Mouse (Mus musculus): ENCODE results near the gene Mkln1. TPM values are rescaled to one million over a fixed set of nuclear protein-coding genes. Genes with fewer than 3 reads are reported as not detected.
"Not testable (repeated sequence)": the region's sequence is repeated elsewhere in the genome, so short reads cannot be mapped to it uniquely, and the experiment has no call there.

Mkln1 gene
- polyA plus RNA-seq, 1 experiment from 2014 or later, result 130 TPM

DNA sequence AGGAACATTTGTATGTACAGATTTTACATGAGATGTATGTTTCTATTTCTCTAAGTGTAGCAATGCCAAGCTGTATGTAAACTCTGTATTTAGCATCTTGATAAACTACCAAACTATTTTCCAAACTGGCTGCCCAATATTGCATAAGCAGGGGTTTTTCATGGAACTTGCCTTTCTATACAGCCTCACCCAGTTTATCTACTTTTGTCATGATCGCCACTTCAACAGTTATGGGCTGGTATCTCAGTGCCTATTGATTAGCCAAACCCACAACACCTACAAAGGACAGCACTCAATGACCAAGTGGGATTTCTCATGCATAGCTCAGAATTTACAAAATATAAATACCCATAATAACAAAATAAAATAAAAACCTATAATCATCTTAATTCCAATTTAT is 139.6 kb downstream of the Mkln1 start:
- Histone ChIP-seq H3K9me3 (replicated peaks; ENCODE audit: control insufficient read depth, low read length) (no peaks in the 10 kb centered on the region), H3K9ac (ENCODE audit: low read depth, low read length) (no peak overlapping the region), H3K4me1 (ENCODE audit: control insufficient read depth, low read depth, low read length) (peaks cover 20% of the 10 kb centered on the region), H3K27me3 (ENCODE audit: control insufficient read depth, insufficient read depth, low read depth, low read length) (no peaks in the 10 kb centered on the region), H3K36me3 (ENCODE audit: control insufficient read depth, insufficient read depth) (no peaks in the 10 kb centered on the region), H3K27ac (ENCODE audit: low read length) (0 out of 2 replicates have a peak overlapping the region, but pooled peaks have one; percentile 39), H3K4me2 (ENCODE audit: low read depth, low read length) (no peak overlapping the region), H3K4me3 (ENCODE audit: low read depth, low read length) (no peak overlapping the region)
- ATAC-seq (ENCODE audit: low read depth), result peak; percentile 64
- 14% methylated on average over 1 of the region's 1 CpGs for WGBS (ENCODE audit: insufficient replicate concordance)

DNA sequence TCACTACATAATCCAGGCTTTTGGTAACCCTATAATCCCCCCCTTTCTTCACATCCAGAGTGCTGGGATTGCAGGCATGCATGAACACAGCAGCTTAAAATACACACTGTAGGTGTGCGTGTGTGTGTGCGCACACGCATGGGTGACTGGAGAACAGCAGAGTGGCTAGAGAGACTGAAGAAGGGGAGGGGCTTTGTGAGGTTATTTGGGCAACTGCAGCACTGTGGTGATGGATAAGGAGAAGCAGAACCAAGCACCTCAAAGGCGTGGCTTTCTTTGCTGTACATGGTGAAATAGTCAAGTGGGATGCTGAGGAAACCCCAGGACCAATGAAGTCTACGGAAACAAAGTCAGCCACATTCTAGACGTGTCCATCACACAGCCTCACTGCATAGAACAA is 141.5 kb downstream of the Mkln1 start:
- Histone ChIP-seq H3K4me2 (ENCODE audit: low read depth, low read length) (no peak overlapping the region), H3K9me3 (replicated peaks; ENCODE audit: control insufficient read depth, low read length) (no peaks in the 10 kb centered on the region), H3K27ac (ENCODE audit: low read length) (no peak overlapping the region), H3K27me3 (ENCODE audit: control insufficient read depth, insufficient read depth, low read depth, low read length) (no peaks in the 10 kb centered on the region), H3K9ac (ENCODE audit: low read depth, low read length) (no peak overlapping the region), H3K4me1 (ENCODE audit: control insufficient read depth, low read depth, low read length) (peaks cover 20% of the 10 kb centered on the region), H3K4me3 (ENCODE audit: low read depth, low read length) (no peak overlapping the region), H3K36me3 (ENCODE audit: control insufficient read depth, insufficient read depth) (no peaks in the 10 kb centered on the region)
- ATAC-seq (ENCODE audit: low read depth), result peak; percentile 65
- 49% methylated on average over 6 of the region's 6 CpGs for WGBS (ENCODE audit: insufficient replicate concordance)

GRCm38 (mm10) chr6:31544318-31544717 is 145.8 kb downstream of the Mkln1 start:
- 60% methylated on average over 4 of the region's 4 CpGs for WGBS (ENCODE audit: insufficient replicate concordance)
- peak; percentile 35; the same call in 1 of the 2 replicates for ATAC-seq (ENCODE audit: low read depth)
- H3K9ac ChIP-seq (ENCODE audit: low read depth, low read length), result no peak overlapping the region
- H3K4me1 ChIP-seq (ENCODE audit: control insufficient read depth, low read depth, low read length), result peaks cover 9% of the 10 kb centered on the region
- H3K4me3 ChIP-seq (ENCODE audit: low read depth, low read length), result no peak overlapping the region
- H3K4me2 ChIP-seq (ENCODE audit: low read depth, low read length), result no peak overlapping the region
- H3K9me3 ChIP-seq (replicated peaks; ENCODE audit: control insufficient read depth, low read length), result no peaks in the 10 kb centered on the region
- no peaks in the 10 kb centered on the region for H3K27me3 ChIP-seq (ENCODE audit: control insufficient read depth, insufficient read depth, low read depth, low read length)
- no peak overlapping the region for H3K27ac ChIP-seq (ENCODE audit: low read length)
- H3K36me3 ChIP-seq (ENCODE audit: control insufficient read depth, insufficient read depth), result no peaks in the 10 kb centered on the region

GRCm38 (mm10) chr6:31549361-31550051 is 151.0 kb downstream of the Mkln1 start:
- H3K27ac ChIP-seq (ENCODE audit: low read length), result no peak overlapping the region

GRCm38 (mm10) chr6:31550876-31551532 is 152.5 kb downstream of the Mkln1 start:
- 69% methylated on average over 22 of the region's 22 CpGs for whole genome bisulfite sequencing (ENCODE audit: insufficient replicate concordance)
- no peaks in the 10 kb centered on the region for H3K27me3 ChIP-seq (ENCODE audit: control insufficient read depth, insufficient read depth, low read depth, low read length)
- H3K27ac ChIP-seq (ENCODE audit: low read length), result no peak overlapping the region
- H3K4me2 ChIP-seq (ENCODE audit: low read depth, low read length), result no peak overlapping the region
- H3K4me1 ChIP-seq (ENCODE audit: control insufficient read depth, low read depth, low read length), result no peaks in the 10 kb centered on the region
- no peaks in the 10 kb centered on the region for H3K36me3 ChIP-seq (ENCODE audit: control insufficient read depth, insufficient read depth)
- no peak overlapping the region for H3K9ac ChIP-seq (ENCODE audit: low read depth, low read length)
- no peak for ATAC-seq (ENCODE audit: low read depth)
- no peak overlapping the region for H3K4me3 ChIP-seq (ENCODE audit: low read depth, low read length)
- no peaks in the 10 kb centered on the region for H3K9me3 ChIP-seq (replicated peaks; ENCODE audit: control insufficient read depth, low read length)

More at GRCm38 (mm10) chr6:31549361-31550051, 151.0 kb downstream of the Mkln1 start:
- Histone ChIP-seq H3K4me3 (ENCODE audit: low read depth, low read length) (no peak overlapping the region), H3K9me3 (replicated peaks; ENCODE audit: control insufficient read depth, low read length) (no peaks in the 10 kb centered on the region), H3K27me3 (ENCODE audit: control insufficient read depth, insufficient read depth, low read depth, low read length) (no peaks in the 10 kb centered on the region), H3K36me3 (ENCODE audit: control insufficient read depth, insufficient read depth) (no peaks in the 10 kb centered on the region), H3K9ac (ENCODE audit: low read depth, low read length) (no peak overlapping the region), H3K4me1 (ENCODE audit: control insufficient read depth, low read depth, low read length) (no peaks in the 10 kb centered on the region), H3K4me2 (ENCODE audit: low read depth, low read length) (no peak overlapping the region)
- no peak for ATAC-seq (ENCODE audit: low read depth)
- 62% methylated on average over 5 of the region's 5 CpGs for WGBS (ENCODE audit: insufficient replicate concordance)

- 68% methylated on average over 7 of the region's 7 CpGs for WGBS (ENCODE audit: insufficient replicate concordance)
- Histone ChIP-seq H3K4me3 (ENCODE audit: low read depth, low read length) (no peak overlapping the region), H3K9ac (ENCODE audit: low read depth, low read length) (no peak overlapping the region), H3K9me3 (replicated peaks; ENCODE audit: control insufficient read depth, low read length) (no peaks in the 10 kb centered on the region), H3K27me3 (ENCODE audit: control insufficient read depth, insufficient read depth, low read depth, low read length) (no peaks in the 10 kb centered on the region; the same call in 1 of the 2 replicates), H3K36me3 (ENCODE audit: control insufficient read depth, insufficient read depth) (no peaks in the 10 kb centered on the region), H3K4me1 (ENCODE audit: control insufficient read depth, low read depth, low read length) (peaks cover 9% of the 10 kb centered on the region), H3K27ac (ENCODE audit: low read length) (no peak overlapping the region), H3K4me2 (ENCODE audit: low read depth, low read length) (no peak overlapping the region)
- ATAC-seq (ENCODE audit: low read depth), result no peak
Measured at GRCm38 (mm10) chr6:31556460-31557100, 158.0 kb downstream of the Mkln1 start.

DNA sequence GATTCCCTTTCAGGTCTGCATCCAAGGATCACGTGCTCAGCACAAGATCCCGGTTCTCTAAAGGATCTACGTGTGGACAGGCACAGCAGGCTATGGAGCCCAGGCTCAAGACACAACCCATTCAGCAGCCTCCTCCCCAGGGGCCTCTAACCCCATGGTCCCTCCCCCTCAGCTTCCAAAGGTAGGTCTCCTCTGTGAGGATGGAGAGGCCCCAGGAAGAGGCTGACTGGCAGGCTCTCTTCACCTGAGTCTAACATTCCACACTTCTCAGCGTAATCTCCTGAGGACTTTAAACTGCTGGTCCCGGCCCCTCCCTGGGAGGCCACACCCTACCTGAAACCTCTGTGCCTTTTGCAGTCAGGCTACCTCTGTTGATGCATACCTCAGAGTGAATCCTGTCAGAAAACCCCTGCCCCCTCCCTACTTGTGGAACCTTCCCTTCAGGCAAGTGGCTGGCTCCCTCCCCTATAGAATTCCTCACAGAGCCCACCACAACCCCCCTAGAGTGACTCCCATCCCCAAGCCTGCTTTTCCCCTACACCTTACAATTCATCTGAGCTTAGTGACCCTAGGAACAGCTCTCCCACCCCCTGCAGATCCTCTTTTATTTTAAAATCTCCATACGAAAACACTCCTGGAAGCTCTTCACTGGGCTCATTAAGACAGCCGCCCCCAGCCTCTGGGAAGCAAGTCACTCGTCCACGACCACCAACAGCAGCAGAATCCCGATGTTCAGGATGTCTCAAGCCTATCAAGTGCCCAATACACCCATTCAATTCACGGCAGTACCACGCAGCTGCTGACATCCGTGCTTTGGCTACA is 161.8 kb downstream of the Mkln1 start:
- H3K9ac ChIP-seq (ENCODE audit: low read depth, low read length), result no peak overlapping the region
- H3K9me3 ChIP-seq (replicated peaks; ENCODE audit: control insufficient read depth, low read length), result no peaks in the 10 kb centered on the region
- H3K27ac ChIP-seq (ENCODE audit: low read length), result no peak overlapping the region
- H3K4me1 ChIP-seq (ENCODE audit: control insufficient read depth, low read depth, low read length), result peaks cover 34% of the 10 kb centered on the region
- ATAC-seq (ENCODE audit: low read depth), result no peak
- H3K36me3 ChIP-seq (ENCODE audit: control insufficient read depth, insufficient read depth), result no peaks in the 10 kb centered on the region
- H3K4me3 ChIP-seq (ENCODE audit: low read depth, low read length), result no peak overlapping the region
- WGBS (ENCODE audit: insufficient replicate concordance), result 47% methylated on average over 13 of the region's 13 CpGs
- peaks cover 31% of the 10 kb centered on the region for H3K27me3 ChIP-seq (ENCODE audit: control insufficient read depth, insufficient read depth, low read depth, low read length)
- no peak overlapping the region for H3K4me2 ChIP-seq (ENCODE audit: low read depth, low read length)

GRCm38 (mm10) chr6:31561948-31562347 is 163.4 kb downstream of the Mkln1 start:
- H3K4me1 ChIP-seq (ENCODE audit: control insufficient read depth, low read depth, low read length), result peaks cover 34% of the 10 kb centered on the region
- H3K4me3 ChIP-seq (ENCODE audit: low read depth, low read length), result peak overlapping the region; percentile 69
- not testable (repeated sequence) for ATAC-seq (ENCODE audit: low read depth); H3K27ac ChIP-seq (ENCODE audit: low read length); H3K9ac ChIP-seq (ENCODE audit: low read depth, low read length); H3K9me3 ChIP-seq (replicated peaks; ENCODE audit: control insufficient read depth, low read length); H3K36me3 ChIP-seq (ENCODE audit: control insufficient read depth, insufficient read depth)
- H3K4me2 ChIP-seq (ENCODE audit: low read depth, low read length), result peak overlapping the region; percentile 95
- 48% methylated on average over 3 of the region's 3 CpGs for WGBS (ENCODE audit: insufficient replicate concordance)
- H3K27me3 ChIP-seq (ENCODE audit: control insufficient read depth, insufficient read depth, low read depth, low read length), result peaks cover 36% of the 10 kb centered on the region
